Mouse (Mus musculus): ENCODE data around the gene Sema5a. TPM values are rescaled to one million over a fixed set of nuclear protein-coding genes. Genes with fewer than 3 reads are reported as not detected.

Gene Sema5a
- polyA plus RNA-seq, 1 experiment from 2014 or later, result 0.86 TPM

- WGBS (ENCODE audit: insufficient replicate concordance), result 66% methylated on average over 13 of the region's 13 CpGs
- no peak overlapping the region for H3K4me2 ChIP-seq
- no peak overlapping the region for H3K27ac ChIP-seq
- no peak overlapping the region for H3K4me3 ChIP-seq
- no peaks in the 10 kb centered on the region for H3K9me3 ChIP-seq (replicated peaks)
- no peaks in the 10 kb centered on the region for H3K4me1 ChIP-seq
- H3K9ac ChIP-seq, result no peak overlapping the region
- H3K36me3 ChIP-seq, result no peaks in the 10 kb centered on the region
- no peak for ATAC-seq
- no peaks in the 10 kb centered on the region for H3K27me3 ChIP-seq (replicated peaks)
Measured at GRCm38 (mm10) chr15:32432927-32433832, 188.6 kb downstream of the Sema5a start.

GRCm38 (mm10) chr15:32433833-32434155 is 189.2 kb downstream of the Sema5a start:
- Histone ChIP-seq H3K27me3 (replicated peaks) (no peaks in the 10 kb centered on the region), H3K4me3 (no peak overlapping the region), H3K4me2 (no peak overlapping the region), H3K27ac (no peak overlapping the region), H3K36me3 (no peaks in the 10 kb centered on the region), H3K4me1 (no peaks in the 10 kb centered on the region), H3K9ac (no peak overlapping the region), H3K9me3 (replicated peaks) (no peaks in the 10 kb centered on the region)
- no peak for ATAC-seq

GRCm38 (mm10) chr15:32434274-32434673 is 189.7 kb downstream of the Sema5a start:
- H3K4me2 ChIP-seq, result no peak overlapping the region
- ATAC-seq, result no peak
- H3K27ac ChIP-seq, result no peak overlapping the region
- no peaks in the 10 kb centered on the region for H3K9me3 ChIP-seq (replicated peaks)
- no peak overlapping the region for H3K4me3 ChIP-seq
- H3K27me3 ChIP-seq (replicated peaks), result no peaks in the 10 kb centered on the region
- no peak overlapping the region for H3K9ac ChIP-seq
- no peaks in the 10 kb centered on the region for H3K36me3 ChIP-seq
- H3K4me1 ChIP-seq, result no peaks in the 10 kb centered on the region

GRCm38 (mm10) chr15:32437654-32438053 is 193.0 kb downstream of the Sema5a start:
- Histone ChIP-seq H3K36me3 (no peaks in the 10 kb centered on the region), H3K4me3 (no peak overlapping the region), H3K9ac (no peak overlapping the region), H3K4me1 (no peaks in the 10 kb centered on the region), H3K4me2 (no peak overlapping the region), H3K27ac (no peak overlapping the region), H3K9me3 (replicated peaks) (no peaks in the 10 kb centered on the region), H3K27me3 (replicated peaks) (no peaks in the 10 kb centered on the region)
- no peak for ATAC-seq
- WGBS (ENCODE audit: insufficient replicate concordance), result 14% methylated on average over 6 of the region's 6 CpGs

- 69% methylated on average over 4 of the region's 4 CpGs for WGBS (ENCODE audit: insufficient replicate concordance)
- Histone ChIP-seq H3K9me3 (replicated peaks) (no peaks in the 10 kb centered on the region), H3K4me3 (no peak overlapping the region), H3K36me3 (no peaks in the 10 kb centered on the region), H3K27ac (no peak overlapping the region), H3K9ac (no peak overlapping the region), H3K27me3 (replicated peaks) (no peaks in the 10 kb centered on the region), H3K4me1 (no peaks in the 10 kb centered on the region), H3K4me2 (no peak overlapping the region)
- ATAC-seq, result no peak
Measured at GRCm38 (mm10) chr15:32442745-32443144, 198.1 kb downstream of the Sema5a start.

- Histone ChIP-seq H3K9ac (no peak overlapping the region), H3K9me3 (replicated peaks) (no peaks in the 10 kb centered on the region), H3K4me1 (no peaks in the 10 kb centered on the region), H3K4me3 (no peak overlapping the region), H3K4me2 (no peak overlapping the region), H3K27me3 (replicated peaks) (no peaks in the 10 kb centered on the region), H3K36me3 (no peaks in the 10 kb centered on the region), H3K27ac (no peak overlapping the region)
- ATAC-seq, result no peak
- WGBS (ENCODE audit: insufficient replicate concordance), result 64% methylated on average over 7 of the region's 7 CpGs
Measured at GRCm38 (mm10) chr15:32447558-32448349, 203.1 kb downstream of the Sema5a start.

- no peaks in the 10 kb centered on the region for H3K4me1 ChIP-seq
- H3K4me2 ChIP-seq, result no peak overlapping the region
- 55% methylated on average over 2 of the region's 2 CpGs for WGBS (ENCODE audit: insufficient replicate concordance)
- H3K27me3 ChIP-seq (replicated peaks), result no peaks in the 10 kb centered on the region
- no peaks in the 10 kb centered on the region for H3K9me3 ChIP-seq (replicated peaks)
- no peak overlapping the region for H3K9ac ChIP-seq
- H3K36me3 ChIP-seq, result no peaks in the 10 kb centered on the region
- H3K27ac ChIP-seq, result no peak overlapping the region
- ATAC-seq, result no peak
- H3K4me3 ChIP-seq, result no peak overlapping the region
Measured at GRCm38 (mm10) chr15:32459046-32459445, 214.4 kb downstream of the Sema5a start.

GRCm38 (mm10) chr15:32460238-32460637 is 215.6 kb downstream of the Sema5a start:
- WGBS (ENCODE audit: insufficient replicate concordance), result 60% methylated on average over 7 of the region's 7 CpGs
- H3K4me1 ChIP-seq, result no peaks in the 10 kb centered on the region
- no peak overlapping the region for H3K4me3 ChIP-seq
- no peaks in the 10 kb centered on the region for H3K36me3 ChIP-seq
- no peaks in the 10 kb centered on the region for H3K9me3 ChIP-seq (replicated peaks)
- H3K27me3 ChIP-seq (replicated peaks), result no peaks in the 10 kb centered on the region
- no peak overlapping the region for H3K4me2 ChIP-seq
- no peak for ATAC-seq
- no peak overlapping the region for H3K9ac ChIP-seq
- no peak overlapping the region for H3K27ac ChIP-seq

- 55% methylated on average over 6 of the region's 6 CpGs for WGBS (ENCODE audit: insufficient replicate concordance)
- H3K27ac ChIP-seq, result no peak overlapping the region
Measured at GRCm38 (mm10) chr15:32471480-32472050, 227.0 kb downstream of the Sema5a start.

GRCm38 (mm10) chr15:32480747-32481146 is 236.1 kb downstream of the Sema5a start:
- no peak overlapping the region for H3K4me3 ChIP-seq
- H3K4me1 ChIP-seq, result no peaks in the 10 kb centered on the region
- H3K27me3 ChIP-seq (replicated peaks), result no peaks in the 10 kb centered on the region
- no peaks in the 10 kb centered on the region for H3K36me3 ChIP-seq
- no peak overlapping the region for H3K9ac ChIP-seq
- no peaks in the 10 kb centered on the region for H3K9me3 ChIP-seq (replicated peaks)
- no peak for ATAC-seq
- H3K4me2 ChIP-seq, result no peak overlapping the region
- H3K27ac ChIP-seq, result no peak overlapping the region

More at GRCm38 (mm10) chr15:32471480-32472050, 227.0 kb downstream of the Sema5a start:
- Histone ChIP-seq H3K4me3 (no peak overlapping the region), H3K27me3 (replicated peaks) (no peaks in the 10 kb centered on the region), H3K9me3 (replicated peaks) (no peaks in the 10 kb centered on the region), H3K4me1 (no peaks in the 10 kb centered on the region), H3K9ac (no peak overlapping the region), H3K4me2 (no peak overlapping the region), H3K36me3 (no peaks in the 10 kb centered on the region)
- ATAC-seq, result no peak

GRCm38 (mm10) chr15:32485064-32485964 is 240.7 kb downstream of the Sema5a start:
- no peak overlapping the region for H3K4me3 ChIP-seq
- no peak for ATAC-seq
- H3K27me3 ChIP-seq (replicated peaks), result no peaks in the 10 kb centered on the region
- WGBS (ENCODE audit: insufficient replicate concordance), result 67% methylated on average over 8 of the region's 8 CpGs
- no peak overlapping the region for H3K9ac ChIP-seq
- no peaks in the 10 kb centered on the region for H3K36me3 ChIP-seq
- H3K4me2 ChIP-seq, result no peak overlapping the region
- no peak overlapping the region for H3K27ac ChIP-seq
- no peaks in the 10 kb centered on the region for H3K9me3 ChIP-seq (replicated peaks)
- no peaks in the 10 kb centered on the region for H3K4me1 ChIP-seq
